Mouse (Mus musculus): ENCODE measurements at regions not wholly inside any gene's neighbourhood (a gene's known extent, or its start where the extent isn't known, plus 50 kb on each side); places are given as distances from the start of the nearest gene placed in this dataset.

DNA sequence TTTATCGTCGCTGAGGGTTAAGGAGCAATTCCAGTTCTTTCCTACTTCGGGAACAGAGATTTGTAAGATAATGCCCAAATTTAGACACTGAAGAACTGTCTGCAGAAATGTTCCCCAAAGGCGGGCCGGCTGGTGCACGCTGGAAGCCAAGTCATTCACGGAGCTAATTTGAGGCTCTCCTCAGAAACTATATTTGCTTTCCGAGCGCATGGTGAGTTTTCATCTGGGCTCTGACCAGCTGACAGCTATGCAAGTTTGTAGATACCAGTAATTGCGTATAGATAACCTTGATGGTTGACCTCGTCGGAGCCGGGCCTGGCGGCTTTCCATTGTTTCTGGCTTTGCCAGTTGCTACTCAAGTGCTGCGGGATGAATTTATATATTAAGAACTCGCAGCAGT is 165.5 kb upstream of the Irx3 start:
- no peak for TF ChIP-seq CTCF (conservative IDR thresholded peaks at IDR 0.05; ENCODE audit: low read length)
- TF ChIP-seq NANOG (IDR thresholded peaks at IDR 0.05; ENCODE audit: borderline replicate concordance, low read length), result no peak
- TF ChIP-seq POU5F1 (IDR thresholded peaks at IDR 0.05; ENCODE audit: borderline replicate concordance, low read length), result no peak

All from E14TG2a.4 (cell line).